Mouse (Mus musculus): ENCODE results near the gene Spire2.

Spire2 gene

DNA sequence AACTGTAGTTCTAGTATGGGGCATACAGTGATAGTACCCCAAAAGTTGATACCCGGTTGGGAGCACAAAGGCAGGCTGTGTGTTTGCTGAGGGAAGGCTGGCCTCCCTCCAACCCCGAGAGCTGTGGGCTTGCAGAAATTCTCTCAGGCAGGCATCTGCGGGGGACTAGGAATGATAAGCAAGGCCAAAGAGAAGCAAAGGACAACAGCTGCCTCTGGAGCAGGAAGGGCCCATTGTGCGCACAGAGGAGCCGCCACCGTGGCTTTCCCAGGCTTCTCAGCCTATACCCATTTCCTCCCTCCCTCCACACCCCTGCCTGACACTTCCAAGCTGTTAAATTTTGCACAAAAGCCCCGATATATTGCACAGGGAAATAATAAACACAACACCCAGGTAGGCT is 1.4 kb downstream of the Spire2 start:
- no peak for DNase-seq (ENCODE audit: inconsistent age in 2 of 2, low spot score in 1 of 2)

- no peak for DNase-seq (ENCODE audit: inconsistent age in 2 of 2, low spot score in 1 of 2)
Observed at GRCm38 (mm10) chr8:123334467-123334866, 2.0 kb downstream of the Spire2 start.

- no peak for DNase-seq (ENCODE audit: inconsistent age in 2 of 2, low spot score in 1 of 2)
Observed at GRCm38 (mm10) chr8:123337475-123337874, 5.0 kb downstream of the Spire2 start.

DNA sequence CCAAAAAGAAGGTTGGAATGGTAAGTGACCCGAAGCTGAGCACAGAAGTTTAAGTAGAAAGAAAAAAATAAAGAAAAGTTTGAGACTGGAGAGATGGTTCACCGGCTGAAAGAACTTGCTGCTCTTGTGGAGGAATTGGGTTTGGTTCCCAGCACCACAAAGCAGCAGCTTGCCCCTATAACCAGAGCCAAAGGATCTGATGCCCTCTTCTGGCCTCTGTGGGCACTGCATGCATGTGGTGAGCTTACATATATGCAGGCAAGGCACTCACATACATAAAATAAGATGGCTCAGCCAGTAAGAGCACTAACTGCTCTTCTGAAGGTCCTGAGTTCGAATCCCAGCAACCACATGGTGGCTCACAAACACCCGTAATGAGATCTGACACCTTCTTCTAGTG is 7.6 kb downstream of the Spire2 start:
- no peak for DNase-seq (ENCODE audit: inconsistent age in 2 of 2, low spot score in 1 of 2)

- DNase-seq (ENCODE audit: inconsistent age in 2 of 2, low spot score in 1 of 2) = no peak
Observed at GRCm38 (mm10) chr8:123341040-123342015, 8.8 kb downstream of the Spire2 start.

DNA sequence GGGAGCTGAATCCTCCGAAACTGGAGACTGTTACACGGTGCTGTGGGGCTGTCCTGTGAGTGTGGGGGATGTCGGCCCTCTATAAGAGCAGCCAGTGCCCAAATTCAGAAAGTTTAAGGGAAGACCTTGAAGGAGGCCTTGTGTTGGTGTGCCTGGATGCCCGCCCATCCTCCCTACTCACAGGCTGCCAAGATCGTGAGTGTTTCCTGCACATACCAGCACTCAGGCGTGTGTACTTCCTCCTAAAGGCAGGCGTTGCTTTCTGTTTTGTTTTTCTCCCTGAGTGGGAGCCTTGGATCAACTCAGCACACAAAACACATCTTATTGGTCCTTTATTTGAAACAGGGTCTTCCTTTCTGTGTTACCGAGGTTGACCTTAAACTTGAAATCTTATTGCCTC is 9.7 kb downstream of the Spire2 start:
- no peak for DNase-seq (ENCODE audit: inconsistent age in 2 of 2, low spot score in 1 of 2)

GRCm38 (mm10) chr8:123342911-123343310 is 10.4 kb downstream of the Spire2 start:
- DNase-seq (ENCODE audit: inconsistent age in 2 of 2, low spot score in 1 of 2) = no peak

DNA sequence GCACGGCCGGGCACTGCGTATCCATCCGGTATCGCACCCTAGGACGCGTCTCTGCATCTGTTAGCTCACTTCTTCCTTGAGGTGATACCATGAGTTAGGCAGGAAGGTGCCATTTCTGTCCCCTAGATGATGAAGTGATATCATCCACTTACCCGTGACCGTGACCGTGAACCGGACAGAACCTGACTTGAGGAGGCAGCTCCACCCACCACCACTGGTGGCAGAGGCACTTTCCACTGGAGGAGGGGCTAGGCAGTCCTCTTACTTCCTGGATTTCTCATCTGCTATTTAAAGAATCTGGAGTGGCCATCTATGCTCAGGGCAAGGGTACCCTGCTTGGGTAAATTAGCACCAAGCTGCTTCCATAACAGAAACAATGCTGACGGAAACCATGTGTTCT is 10.9 kb downstream of the Spire2 start:
- no peak for DNase-seq (ENCODE audit: inconsistent age in 2 of 2, low spot score in 1 of 2)

GRCm38 (mm10) chr8:123345135-123345534 is 12.6 kb downstream of the Spire2 start:
- DNase-seq (ENCODE audit: inconsistent age in 2 of 2, low spot score in 1 of 2) = no peak

DNA sequence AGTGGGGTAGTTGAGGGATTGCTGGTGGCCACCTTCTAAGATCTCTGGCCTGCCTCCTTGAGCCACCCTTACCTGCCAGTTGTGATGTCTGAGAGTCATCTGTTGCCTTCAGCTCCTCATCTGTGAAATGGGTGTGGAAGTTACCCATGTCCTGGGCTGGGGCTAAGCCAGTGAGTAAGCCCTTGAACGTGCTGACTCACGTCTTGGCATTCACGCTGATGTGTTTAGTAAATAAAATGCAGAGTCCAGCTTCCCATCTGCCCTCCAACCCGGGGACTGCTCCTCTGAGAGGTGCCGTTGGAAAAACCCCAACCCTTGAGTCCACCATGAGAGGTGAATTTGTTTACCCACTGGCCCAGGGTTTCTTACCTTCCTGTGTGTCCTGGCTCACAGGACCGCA is 13.3 kb downstream of the Spire2 start:
- DNase-seq (ENCODE audit: inconsistent age in 2 of 2, low spot score in 1 of 2) = peak in 1 of 2 experiments; percentile 38

DNA sequence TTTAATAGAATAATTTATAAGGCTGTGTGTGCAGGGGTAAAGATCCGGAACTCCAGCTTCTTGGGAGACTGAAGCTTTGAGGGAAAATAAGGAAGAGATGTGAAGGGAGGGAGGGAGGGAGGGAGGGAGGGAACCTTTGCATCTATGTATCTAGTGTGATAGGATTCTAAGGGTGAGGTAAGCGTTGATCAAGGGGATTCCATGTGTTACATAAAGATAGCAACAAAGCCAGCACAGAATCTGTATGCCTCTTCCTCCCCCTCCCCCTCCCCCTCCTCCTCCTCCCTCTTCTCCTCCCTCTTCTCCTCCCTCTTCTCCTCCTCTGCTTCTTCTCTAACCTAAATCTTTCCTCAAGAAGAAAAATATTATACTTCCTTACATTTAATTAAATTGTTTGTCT is 14.8 kb downstream of the Spire2 start:
- DNase-seq (ENCODE audit: inconsistent age in 2 of 2, low spot score in 1 of 2) = no peak

DNA sequence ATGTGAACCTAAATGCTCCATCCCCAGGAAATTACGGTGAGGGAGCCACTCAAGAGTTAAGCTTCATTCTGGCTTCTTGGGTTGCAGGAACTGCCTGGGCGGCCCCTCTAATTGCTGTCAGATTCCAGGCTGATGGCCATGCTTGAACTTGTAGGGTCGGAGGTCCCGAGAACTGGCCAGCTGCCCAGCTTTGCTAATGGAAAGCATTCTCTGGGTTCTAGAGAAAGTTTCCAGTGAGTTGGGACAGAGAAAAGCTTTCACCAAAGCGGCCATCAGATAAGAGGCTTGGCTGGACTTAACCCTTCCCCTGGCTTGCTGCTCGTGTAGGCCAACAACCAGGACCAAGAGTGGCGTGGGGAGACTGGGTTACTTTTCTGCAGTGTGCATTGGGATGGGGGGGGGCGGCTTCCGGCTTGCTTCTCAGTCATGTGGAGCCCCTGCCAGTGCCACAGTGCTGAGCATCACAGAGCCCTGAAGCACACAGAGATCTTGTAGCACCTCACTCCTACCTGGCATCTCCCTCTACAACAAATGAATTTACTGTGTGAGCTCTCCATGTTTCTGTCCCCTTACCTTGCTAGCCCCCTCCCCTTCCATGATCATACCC is 15.8 kb downstream of the Spire2 start:
- peak; percentile 26 to 37 for DNase-seq (ENCODE audit: inconsistent age in 2 of 2, low spot score in 1 of 2)

- no peak for DNase-seq (ENCODE audit: inconsistent age in 2 of 2, low spot score in 1 of 2)
Observed at GRCm38 (mm10) chr8:123349073-123349472, 16.6 kb downstream of the Spire2 start.

- no peak for DNase-seq (ENCODE audit: inconsistent age in 2 of 2, low spot score in 1 of 2)
Observed at GRCm38 (mm10) chr8:123352118-123352517, 19.6 kb downstream of the Spire2 start.

DNA sequence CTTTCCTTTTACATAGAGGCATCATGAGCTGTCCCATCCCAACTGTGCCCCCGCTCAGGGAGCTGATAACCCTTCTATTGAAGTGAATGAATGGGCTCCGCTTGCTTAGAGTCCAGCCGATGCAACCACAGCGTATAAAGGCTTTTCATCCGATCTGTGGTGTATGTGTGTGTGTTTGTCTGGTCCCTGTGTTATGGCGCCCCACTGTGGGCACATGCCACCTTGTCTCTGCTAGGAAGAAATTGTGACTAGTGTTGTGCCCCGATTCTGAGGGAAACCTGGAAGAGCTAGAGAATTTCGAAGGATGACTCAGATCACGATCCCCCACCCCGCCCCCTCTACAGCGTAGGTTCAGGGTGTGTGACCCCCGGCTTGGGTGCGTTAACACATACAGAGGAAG is 20.3 kb downstream of the Spire2 start:
- peak in 1 of 2 experiments; percentile 64 for DNase-seq (ENCODE audit: inconsistent age in 2 of 2, low spot score in 1 of 2)

DNA sequence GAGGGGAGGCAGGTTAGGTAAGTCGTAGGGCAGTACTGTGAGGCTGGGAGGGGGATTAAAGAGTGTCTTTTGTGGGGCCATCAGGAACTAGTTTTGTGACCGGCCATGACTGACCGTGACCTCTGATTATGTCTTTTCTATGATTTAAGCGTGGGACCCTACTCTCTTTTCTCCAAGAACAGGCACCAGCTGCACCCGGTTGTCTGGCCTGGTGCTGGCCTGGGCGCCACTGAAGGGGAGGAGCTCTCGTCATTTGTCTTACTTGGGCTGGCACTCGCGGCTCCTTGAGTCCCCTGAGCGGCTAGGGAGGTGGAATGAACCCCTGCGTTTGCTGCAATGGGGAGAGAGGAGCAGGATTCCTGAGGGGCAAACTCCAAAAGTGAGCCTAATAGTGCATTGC is 20.7 kb downstream of the Spire2 start:
- peak in 1 of 2 experiments; percentile 17 for DNase-seq (ENCODE audit: inconsistent age in 2 of 2, low spot score in 1 of 2)

DNA sequence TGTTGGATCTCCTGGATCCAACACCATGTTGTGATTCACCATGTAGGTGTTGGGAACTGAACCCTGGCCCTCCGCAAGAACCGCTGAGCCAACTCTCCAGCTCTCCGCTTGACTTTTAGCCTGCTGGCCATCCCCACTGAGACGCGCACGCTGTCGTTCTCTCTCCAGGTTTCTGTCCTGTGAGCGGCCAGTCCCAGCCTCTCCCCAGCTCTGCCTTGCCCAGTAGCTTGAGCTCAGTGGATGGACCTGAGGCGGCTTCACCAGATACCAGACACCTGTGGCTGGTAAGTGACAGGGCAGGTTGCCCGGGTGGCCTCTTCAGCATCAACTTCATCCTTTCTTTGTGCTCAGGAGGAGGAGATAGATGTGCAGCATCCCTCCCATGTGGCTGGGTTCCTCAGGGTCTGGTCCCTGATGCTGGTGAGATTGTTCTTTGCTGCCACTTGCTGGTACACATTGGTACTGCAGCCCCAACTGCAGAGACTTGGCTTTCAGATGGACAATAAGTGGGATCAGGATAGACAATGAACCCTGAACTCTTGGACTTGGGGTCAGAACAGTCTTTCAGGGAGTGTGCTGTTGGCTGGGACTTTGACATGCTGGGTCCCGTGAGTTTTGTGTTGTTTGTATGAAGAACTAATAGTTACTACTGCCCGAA is 28.7 kb downstream of the Spire2 start:
- peak; percentile 66 to 92 for DNase-seq (ENCODE audit: inconsistent age in 2 of 2, low spot score in 1 of 2)

GRCm38 (mm10) chr8:123373403-123374238 is 41.1 kb downstream of the Spire2 start, which contains the start of gene Tcf25:
Tcf25 (plus strand) TSS chr8:123373753.
- DNase-seq (ENCODE audit: inconsistent age in 2 of 2, low spot score in 1 of 2) = peak; percentile 97 to 98

DNA sequence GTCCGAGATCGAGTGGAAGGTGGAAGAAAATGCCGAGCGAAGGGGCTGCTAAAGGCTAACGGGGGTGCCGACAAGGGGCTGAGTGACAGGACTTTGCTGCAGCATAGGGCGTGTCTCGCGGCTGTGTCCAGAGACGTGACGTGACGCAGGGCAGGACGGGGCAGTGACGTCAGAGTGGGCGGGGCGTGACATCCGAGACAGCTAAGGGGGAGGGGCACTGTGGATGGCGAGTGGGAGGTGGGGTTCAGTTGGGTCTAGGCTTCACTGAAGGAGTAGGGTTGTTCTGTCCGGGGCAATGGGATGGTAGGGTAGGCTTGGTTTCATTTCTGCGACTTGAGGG is 41.7 kb downstream of the Spire2 start:
- peak; percentile 95 to 98 for DNase-seq (ENCODE audit: inconsistent age in 2 of 2, low spot score in 1 of 2)

- DNase-seq (ENCODE audit: inconsistent age in 2 of 2, low spot score in 1 of 2) = no peak
Observed at GRCm38 (mm10) chr8:123375701-123376100, 43.2 kb downstream of the Spire2 start.

DNA sequence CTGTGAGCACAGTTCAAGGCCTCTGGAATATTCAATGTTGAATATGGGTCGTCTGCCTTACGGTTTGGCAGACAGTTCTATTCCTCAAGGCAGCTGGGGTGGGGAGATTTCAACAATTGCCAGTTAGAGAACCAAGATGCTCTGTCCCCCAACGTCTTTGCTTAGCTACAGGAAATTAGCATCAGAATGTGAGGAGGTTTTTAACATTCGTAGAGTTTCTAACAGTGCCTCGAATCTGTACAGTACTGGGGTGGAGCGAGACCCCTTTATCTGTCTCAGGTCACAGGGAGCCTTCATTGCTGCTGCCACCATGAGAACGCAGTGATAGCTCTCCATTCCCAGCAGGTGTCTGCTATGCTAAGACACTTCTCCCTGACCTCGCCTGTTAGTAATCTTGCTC is 43.6 kb downstream of the Spire2 start:
- no peak for DNase-seq (ENCODE audit: inconsistent age in 2 of 2, low spot score in 1 of 2)

Data from adrenal gland, adult (tissue).